8 mouse cellular contexts compared by ENCODE assay signal in the genomic region with DNA sequence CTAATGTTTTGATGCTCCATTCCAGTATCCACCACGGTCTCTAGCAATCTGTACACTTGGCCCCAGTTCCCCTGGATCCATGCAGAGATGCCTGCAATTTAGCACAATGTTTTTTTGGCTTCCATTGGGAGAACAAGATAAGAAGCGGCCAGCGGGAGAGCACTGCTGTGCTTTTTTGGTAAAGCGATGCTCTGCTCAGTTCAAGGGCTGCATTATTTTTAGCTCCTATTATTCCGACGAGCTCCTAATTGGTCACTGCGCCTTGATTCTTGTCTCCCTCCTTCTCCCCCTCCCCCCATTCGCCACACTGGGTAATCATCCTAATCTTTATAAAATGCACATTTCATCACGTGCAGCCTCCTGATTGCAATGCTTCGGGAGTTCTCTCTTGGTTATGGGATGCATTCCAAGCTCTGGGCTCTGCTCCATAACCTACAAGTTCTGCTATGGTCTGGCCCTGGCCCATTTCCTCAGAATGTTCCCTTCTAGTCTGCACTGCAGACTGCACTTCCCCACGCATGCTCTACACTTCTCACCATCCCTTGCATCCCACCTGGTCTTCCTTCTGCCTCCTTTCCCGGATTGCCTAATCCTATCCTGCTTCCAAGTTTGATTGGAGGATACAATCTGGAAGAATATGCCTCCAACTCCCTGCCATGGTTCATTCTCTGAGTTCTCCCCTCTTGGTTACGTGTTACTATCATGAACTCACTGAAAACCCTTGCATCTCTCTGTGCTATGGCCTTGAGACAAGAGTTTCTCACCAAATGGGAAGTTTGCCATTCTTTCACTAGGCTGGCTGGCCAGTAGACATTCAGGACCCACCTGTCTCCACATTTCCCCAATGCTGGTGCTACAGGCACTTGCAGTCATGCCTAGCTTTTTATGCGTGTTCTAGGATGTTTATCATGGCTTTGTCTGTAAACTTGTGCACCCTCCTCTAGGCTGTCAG.
DNase-seq lines count a peak whose midpoint lies in the region.

No protein-coding gene starts in this region.

- peak; percentile 12 for DNase-seq in adrenal gland, postnatal 14 days
- DNase-seq in adrenal gland, adult 8-10 months: no peak
- peak; percentile 5 for DNase-seq in ovary, postnatal 36 days (ENCODE audit: low spot score)
- DNase-seq in ovary, postnatal 14 days (ENCODE audit: low spot score): no peak
- DNase-seq in heart, postnatal 25 days (ENCODE audit: low spot score): peak; percentile 50
- peak; percentile 4 to 22 for DNase-seq in lung, postnatal 4 days
- DNase-seq in thymus, postnatal 4 days: no peak
- no peak for DNase-seq in MN1 (ENCODE audit: low spot score)

- intact Hi-C loops in heart, postnatal 25 days (cut with DNase I): loop anchor here (10.0 kb wide), 1 partner anchor 116 kb away; no protein-coding TSS in a partner anchor

Comparison
In these comparisons a context has a peak if more than half of its experiments do, and no peak if none do; other contexts are left out.
1. DNase-seq: peak in adrenal gland, postnatal 14 days (single experiment), ovary, postnatal 36 days (single experiment), heart, postnatal 25 days (single experiment) and lung, postnatal 4 days (2 of 2); none in adrenal gland, adult 8-10 months (single experiment), ovary, postnatal 14 days (single experiment), thymus, postnatal 4 days (single experiment) and MN1 (single experiment).